Mouse (Mus musculus): ENCODE measurements at regions not wholly inside any gene's neighbourhood (a gene's known extent, or its start where the extent isn't known, plus 50 kb on each side); places are given as distances from the start of the nearest gene placed in this dataset.

DNA sequence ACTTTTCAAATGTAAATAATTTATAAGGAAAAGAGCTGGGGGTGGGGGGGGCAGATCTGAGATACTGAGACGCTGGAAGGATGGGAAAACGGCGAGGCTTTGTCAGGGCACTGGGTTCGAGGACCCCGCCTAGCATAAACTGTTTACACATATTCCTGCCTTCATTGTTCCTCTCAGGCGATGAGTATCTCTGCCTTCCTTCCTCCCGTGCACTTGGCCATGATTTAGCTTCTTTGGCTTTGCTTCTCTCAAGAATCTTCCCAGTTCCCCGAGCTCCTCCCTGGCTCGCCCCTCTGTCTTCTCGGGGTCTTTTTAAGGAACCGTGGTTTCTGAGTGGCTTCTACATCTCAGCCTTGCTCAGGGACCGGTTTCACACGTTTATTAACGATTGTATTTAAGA, 127.3 kb upstream of the Zeb2 start:
- DNase-seq (ENCODE audit: low spot score in 2 of 2) = no peak

DNA sequence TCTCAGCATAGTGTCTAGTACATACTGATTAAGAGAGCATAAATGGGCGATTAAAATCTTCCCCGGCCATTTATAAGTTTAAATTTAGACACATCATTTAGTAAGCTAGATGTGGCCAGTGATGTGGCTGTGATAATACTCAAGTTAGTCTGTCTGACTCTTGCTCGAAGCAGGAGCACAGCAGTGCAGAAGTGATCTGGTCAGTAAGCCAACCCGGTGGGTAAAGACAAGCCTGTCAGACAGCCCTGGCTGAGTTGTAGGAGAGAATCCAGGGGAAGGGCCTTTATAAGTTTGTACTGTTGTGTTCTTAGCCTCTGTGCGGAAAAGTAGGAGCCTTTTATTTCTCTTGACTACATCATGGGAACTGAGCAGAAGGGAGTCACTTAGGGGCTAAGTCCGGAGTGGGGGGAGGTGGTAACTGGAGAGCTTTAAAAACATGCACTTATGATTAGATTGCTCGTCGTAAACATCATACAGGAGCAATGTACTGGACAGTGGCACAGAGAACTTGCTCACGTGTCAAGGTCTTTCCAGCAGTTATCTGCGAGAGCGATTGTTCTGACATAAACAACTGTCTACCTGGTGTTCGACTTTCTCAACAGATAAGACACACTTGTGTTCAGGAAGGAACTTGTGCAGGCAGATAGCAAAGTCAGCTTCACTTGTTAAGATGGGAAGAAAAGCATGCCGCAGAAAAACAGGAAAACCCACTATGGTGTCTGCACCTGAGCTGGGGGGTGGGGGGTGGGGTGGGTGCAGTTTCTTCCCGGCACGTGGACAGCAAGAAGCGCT, 122.5 kb upstream of the Zeb2 start:
- no peak for DNase-seq (ENCODE audit: low spot score in 2 of 2)

DNA sequence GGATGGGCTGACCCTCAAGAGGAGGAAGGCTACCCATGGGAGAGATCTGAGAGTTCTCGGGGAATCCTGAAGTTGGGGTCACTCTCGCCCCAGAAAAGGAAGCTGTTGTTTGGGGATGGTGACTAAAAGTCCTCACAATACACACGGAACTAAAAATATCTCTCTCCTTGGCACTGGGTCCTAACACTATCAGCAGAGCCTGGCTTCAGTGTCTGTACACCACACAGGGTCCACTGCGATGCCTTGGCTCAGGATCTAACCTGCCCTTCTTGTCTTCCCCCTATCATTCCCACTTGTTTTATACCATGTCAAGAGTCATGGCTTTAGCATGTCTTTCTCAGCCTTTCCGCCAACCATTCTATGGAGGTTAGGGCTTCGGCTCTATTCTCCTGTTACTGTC, 121.8 kb upstream of the Zeb2 start:
- no peak for DNase-seq (ENCODE audit: low spot score in 2 of 2)

DNA sequence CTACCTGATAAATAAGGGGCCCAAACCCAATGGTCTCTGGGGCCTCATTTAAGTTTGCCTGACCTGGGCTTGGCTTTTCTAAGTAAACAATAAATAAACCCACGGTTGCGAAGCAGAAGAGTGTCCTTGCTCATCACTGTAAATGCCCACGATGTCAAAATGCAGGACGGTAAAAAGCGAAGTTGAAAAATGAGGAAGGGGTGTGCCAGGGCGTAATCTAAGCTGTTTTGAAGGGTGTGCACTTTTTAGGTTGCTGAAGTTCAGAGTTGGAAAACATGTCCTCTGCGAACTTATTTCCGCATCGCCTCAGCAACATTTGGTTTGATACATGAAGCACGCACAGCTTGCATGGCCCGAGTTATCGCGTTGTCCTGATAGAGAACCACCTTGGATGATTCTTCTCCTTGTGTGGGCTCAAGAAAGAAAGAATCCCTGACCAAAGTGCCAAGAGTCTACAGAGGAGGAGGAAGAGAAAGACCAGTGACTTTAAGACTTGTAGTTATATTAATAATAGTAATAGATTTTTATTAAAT, 119.0 kb upstream of the Zeb2 start:
- DNase-seq (ENCODE audit: low spot score in 2 of 2) = no peak

DNA sequence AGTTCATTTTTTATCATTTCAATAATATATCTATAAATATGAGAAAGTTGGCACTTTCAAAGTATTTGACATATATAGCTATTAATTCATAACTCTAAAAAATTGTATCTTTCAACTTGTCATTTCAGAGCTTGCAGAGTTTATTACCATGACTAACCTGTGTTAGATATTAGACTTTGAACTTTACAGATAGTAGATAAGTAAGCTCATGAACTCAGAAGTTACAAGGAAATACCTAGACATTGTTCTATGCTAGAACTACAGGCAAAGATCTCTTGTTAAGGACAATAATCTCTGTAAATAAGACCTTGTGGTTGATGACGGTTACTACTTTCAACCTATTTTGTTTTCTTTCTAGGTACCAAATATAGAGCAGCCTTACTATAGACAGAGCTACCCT, 117.0 kb upstream of the Zeb2 start:
- DNase-seq (ENCODE audit: low spot score in 2 of 2) = no peak

DNA sequence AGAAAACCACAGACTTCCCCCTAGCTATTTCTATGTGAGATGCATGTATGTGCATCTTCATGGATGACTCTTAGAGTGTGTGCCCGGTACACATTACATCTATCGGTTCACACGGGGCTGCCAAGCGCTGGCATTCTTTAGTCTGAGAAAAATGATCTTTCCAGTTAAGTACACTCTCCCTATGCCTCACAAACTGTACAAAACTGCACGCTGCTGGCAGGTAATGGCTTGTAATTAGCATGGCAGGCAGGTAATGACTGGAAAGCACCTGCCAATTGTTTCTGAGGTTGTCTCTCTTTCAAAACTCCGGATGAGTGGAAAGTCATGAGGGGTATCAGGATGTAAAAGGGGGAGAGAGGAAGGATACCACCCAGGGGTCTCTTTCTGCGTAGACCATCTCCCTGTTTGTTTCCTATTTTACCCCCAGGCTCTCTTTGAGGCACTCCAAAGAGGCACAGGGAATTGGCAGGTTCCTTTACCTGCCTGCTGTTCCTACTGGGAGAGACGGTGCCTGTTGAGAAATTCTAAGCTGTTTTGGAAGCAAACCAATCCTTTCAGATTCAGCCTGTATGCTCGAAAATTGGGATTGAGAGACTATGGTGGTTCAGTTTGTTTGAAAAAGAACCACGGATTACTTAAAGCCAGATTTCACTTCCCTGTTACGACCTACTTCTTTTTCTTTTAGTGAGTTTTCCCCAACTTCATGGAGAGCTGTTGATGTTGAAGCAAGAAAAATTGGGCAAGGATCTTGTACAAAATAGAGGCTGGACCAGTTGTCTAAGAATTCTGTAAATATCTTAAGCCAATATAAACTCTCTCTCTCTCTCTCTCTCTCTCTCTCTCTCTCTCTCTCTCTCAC, 113.4 kb upstream of the Zeb2 start:
- no peak for DNase-seq (ENCODE audit: low spot score in 2 of 2)

DNA sequence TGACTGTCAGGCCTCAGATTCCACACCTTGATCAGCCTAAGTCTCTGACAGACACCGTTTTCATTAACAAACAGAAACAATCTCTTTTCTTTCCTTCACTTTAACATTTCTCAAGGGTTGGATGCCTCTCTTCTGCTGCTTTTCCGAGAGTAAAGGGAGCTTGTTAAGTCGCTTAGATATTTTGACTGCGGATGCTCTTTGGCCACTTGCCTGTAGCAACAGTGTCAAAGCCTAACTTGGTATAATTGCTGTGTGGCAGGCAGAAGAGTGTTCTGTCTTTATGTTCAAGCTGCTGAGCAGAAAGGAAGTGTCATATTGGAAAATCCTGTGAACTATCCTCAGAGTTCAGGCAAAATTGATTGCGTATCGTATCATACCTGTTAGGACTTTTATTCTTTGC, 112.3 kb upstream of the Zeb2 start:
- no peak for DNase-seq (ENCODE audit: low spot score in 2 of 2)

DNA sequence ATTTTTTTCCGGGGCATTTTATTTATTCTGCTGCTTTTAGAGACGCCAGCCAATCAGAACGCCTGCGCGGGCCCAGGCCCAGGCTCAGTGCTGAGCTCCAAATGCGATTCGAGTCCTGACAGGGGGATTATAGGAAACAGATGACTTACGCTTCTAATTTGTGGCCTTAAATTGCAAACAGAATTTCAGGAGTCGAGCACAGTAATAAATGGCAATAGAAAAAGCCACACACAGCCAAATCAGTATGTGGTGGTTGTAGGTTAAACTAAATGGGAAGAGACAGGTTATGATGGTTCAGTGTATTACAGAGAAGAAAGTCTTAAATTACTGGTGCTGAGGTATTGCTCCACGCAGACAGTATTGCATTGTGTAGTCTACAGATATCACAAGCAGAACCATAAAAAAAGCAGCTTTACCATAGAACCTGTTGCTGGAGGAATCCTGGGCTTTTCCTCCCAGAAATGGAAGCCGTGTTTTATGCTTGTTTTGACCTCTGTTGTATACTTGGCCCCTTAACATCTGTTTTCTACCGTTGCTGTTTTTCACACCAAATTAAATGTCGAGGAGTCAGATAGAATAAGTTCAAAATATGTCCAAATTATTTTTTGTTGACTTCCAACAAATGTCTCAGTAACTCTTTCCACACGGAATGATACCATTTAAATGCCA, 110.2 kb upstream of the Zeb2 start:
- DNase-seq (ENCODE audit: low spot score in 2 of 2) = no peak

DNA sequence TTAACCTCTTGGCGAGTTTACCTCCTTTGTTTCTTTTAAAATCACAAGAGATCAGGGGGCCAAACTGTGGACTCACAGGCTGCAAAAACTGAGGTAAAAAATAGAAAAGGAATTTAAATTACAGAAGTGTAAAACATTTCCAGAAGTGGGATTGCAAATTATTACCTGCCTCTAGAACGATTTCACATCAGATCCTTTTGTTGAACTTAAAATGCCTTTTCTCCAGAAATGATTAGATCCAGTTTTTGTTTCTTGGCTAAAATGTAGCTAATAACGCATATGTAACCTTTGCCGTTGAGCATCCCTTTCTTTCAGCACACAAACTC, 108.8 kb upstream of the Zeb2 start:
- DNase-seq (ENCODE audit: low spot score in 2 of 2) = no peak

DNA sequence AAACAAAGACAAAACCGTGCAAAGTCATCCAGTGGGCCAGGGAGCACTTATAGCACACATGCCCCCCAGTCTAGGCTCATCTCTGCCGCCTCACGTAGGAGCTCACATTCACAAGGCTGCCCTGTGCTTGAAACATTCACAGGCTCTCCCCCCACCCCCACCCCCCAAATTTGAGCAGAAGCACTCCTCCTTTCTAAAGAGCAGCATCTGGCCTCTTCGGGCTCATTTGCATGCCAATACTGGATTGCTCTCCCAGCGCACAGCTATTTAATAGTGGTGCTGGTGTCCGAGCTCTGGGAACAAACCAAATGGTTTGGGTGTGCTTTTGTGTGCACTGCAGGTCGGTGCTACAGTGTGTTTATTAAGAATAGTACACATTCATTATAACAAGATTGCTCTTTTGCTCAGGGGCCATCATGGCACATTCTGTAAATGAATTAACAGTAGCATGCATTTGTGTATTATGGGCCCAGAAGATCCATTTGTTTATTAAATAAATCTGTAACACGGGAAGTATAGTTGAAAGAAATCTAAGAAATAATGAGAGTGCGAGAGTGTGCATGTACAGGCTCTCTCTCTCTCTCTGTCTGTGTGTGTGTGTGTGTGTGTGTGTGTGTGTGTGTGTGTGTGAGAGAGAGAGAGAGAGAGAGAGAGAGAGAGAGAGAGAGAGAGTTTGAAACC, 108.3 kb upstream of the Zeb2 start:
- DNase-seq (ENCODE audit: low spot score in 2 of 2) = no peak

DNA sequence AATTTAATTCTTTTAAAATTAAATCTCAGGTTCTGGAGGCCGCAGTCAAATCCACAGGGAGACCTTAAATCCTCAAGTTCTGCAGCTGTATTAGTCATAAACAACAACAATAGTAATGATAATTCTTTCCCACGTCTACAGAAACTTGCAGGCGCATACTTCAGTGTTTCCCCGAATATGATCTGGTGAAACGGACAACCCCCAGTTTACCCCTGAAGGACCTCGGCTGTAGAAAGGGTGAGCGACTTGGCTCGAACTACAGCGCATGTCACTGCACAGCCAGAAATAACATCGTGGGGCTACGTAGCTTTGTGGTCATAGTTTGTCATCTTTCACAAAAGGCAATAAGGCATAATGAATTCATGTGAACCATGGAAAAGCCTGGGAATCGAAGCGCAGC, 105.0 kb upstream of the Zeb2 start:
- no peak for DNase-seq (ENCODE audit: low spot score in 2 of 2)

DNA sequence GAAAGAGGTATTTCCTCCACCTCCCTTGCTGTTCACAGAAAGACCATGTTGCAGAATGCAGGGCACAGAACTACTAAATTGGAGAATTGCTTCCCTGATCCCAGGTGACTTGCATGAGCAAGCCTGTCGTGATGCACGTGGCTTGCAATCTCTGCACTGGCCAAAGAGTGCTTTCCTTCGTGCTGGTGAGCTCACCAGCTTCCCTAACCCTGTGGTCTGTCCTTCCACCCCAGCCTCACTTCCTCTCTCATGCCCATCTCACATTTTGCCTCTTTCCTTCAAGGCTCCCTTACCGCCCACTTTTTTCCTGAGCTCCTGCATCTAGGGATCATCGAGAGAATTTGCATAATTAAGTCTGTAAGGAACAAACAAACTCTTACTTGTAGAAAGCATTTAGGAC, 102.7 kb upstream of the Zeb2 start:
- no peak for DNase-seq (ENCODE audit: low spot score in 2 of 2)

DNA sequence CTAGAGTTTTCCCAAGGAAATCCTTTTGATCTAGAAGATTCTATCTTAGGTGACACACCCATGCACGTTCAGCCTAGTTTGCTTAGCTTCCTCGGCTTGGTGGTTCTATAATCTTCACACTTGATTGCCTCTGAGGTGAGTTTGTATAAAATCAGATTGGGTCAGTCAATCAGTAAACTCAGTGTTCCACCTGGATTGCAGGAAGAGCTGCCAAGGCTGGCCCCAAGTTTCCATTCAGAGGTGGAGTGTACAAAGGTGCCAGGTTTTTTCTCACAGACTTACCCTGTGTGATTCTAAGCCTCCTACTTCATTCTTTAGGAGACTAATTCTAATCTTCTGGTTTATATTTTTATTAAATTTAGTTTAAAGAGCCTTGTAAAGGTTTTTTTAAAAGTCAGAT, 95.6 kb upstream of the Zeb2 start:
- DNase-seq (ENCODE audit: low spot score in 2 of 2) = no peak

DNA sequence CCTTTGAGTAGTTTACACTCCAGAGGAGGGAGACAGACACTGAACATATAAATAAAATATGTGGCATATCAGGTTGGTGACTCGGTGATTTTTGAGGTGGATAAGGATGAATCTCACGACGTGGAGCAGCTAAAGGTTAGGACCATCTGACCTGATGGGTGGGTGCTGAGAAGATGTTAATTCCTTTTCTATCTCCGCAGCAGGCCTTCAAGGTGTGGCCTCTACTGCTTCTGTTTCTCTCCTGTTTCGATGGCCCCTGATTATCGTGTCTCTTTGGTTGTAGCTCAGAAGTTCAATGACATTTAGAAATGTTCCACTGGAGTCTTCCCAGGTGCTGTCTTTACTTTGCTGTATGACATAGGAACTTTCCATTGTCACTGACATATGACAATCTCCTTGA, 91.3 kb upstream of the Zeb2 start:
- DNase-seq (ENCODE audit: low spot score in 2 of 2) = no peak

DNA sequence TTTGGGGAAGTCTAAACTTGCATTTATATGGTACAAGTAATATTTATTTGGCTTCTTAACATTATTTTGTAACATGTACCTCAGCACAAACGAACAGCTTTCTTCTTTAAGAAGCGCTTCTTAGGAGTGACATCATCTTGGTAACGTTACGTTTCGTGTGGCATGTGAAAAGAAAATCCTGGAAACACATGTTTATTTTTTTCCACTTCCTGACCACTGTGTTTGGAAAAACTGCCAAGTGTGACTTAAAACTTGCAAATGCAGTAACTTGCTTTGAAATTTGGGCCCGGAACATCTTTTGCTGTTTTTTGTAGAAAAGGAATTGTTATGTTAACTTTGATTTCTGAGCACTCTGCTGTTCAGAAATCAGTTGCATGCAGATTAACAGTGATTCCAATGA, 88.6 kb upstream of the Zeb2 start:
- no peak for DNase-seq (ENCODE audit: low spot score in 2 of 2)

DNA sequence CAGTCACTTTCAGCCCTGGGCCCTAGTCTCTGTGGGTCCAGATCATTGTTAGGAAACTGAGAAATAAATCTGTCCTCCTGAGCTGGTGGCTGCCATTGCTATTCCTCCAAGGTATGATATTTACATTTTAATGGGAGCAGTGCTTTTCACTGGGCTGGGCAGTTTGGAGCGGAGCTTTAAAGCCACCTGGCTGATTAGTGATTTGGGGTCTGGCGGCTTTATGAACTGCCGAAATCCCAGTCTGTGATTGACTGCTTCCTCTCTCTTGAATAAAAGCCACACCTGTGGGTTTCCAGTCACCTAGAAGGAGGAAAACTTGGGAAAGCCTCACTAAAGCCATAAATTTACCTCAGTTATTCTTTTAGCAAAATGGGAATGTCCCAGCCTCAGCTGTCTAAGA, 88.0 kb upstream of the Zeb2 start:
- no peak for DNase-seq (ENCODE audit: low spot score in 2 of 2)

DNA sequence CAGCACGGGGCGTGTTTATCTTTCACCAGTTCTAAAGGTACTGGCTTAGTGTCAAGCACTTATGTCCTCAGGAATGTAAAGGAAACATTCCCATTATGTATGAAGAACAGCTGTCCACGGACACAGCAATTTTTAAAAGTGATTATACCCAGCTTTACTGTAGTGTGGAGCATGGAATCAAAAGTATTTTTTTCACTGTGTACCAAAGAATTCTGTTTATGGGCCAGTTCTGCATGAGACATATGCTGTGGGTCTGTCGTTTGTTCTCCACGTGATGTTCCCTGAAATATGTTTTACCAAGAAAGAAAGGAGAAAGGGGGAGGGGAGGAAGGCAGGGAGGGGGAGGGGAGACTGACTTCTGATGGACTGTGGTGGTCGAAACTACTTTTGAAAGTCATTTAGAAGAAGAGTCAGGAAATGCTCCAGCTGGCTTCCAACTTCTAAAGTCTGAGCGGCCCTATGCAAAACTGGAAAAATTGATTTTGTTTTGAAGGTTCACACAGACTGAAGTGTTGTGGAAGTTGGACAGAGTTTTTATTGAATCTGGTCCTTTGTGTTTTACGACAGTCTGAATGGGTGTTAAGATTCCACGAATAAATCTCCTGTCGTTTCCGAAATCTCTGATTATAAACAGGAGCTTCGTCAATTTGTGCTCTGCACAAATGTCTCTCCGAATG, 80.9 kb upstream of the Zeb2 start:
- DNase-seq (ENCODE audit: low spot score in 2 of 2) = no peak

DNA sequence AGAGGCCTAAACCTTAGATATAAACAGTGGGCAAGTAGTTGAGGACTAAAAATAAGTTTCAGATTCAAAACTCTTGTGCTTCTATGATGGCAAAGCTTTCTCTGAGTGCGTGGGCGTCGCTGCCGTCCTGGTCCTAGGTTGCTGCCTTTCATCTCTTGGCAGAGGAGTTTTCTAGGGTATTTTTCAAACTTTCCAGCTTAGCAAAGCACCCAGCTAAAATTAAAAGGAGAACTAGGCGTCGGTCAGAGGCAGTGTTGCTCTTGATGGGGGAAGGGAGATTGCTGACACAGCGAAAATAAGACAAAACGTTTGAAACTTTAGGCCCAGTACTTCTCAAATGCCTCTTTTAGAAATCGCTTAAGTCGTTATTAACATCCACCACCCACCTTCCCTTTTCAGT, 80.1 kb upstream of the Zeb2 start:
- DNase-seq (ENCODE audit: low spot score in 2 of 2) = no peak

DNA sequence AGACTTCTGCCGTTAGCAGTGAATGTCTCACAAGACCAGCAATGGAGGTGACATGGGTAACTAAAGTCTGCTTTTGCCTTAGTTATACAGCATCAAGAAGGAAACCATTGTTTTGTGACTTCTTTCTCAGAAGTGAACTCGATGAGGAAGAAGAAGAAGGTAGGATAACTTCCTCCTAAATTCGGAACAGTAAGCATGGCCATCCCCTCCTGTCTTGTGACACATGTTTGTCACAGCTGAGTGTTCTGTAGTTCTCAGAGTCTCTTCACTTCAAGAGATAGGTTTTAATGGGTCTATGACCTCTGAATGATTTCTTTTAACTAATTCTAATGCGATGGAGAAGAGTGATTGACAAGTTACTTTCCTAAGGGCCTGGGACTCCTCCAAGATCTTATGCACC, 79.3 kb upstream of the Zeb2 start:
- DNase-seq (ENCODE audit: low spot score in 2 of 2) = no peak

DNA sequence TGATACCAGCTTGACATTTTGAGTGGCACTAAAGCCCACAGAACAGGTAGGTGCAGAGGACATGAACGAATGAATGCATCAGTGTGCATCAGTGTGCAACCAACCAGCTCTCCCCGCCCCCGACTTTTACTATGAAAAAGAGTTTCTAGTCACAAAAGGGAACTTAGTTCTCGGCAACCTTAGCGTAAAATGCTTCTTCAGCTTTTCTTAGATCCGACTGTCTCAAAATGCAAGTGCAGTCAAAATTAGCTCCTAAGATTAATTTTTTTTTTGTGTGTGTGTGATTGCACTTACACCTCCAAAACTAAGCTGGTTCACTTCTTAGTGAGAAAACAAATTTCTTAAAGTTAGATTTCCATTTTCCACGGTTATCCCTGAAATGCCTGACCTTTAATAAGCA, 77.1 kb upstream of the Zeb2 start:
- DNase-seq (ENCODE audit: low spot score in 2 of 2) = no peak

DNA sequence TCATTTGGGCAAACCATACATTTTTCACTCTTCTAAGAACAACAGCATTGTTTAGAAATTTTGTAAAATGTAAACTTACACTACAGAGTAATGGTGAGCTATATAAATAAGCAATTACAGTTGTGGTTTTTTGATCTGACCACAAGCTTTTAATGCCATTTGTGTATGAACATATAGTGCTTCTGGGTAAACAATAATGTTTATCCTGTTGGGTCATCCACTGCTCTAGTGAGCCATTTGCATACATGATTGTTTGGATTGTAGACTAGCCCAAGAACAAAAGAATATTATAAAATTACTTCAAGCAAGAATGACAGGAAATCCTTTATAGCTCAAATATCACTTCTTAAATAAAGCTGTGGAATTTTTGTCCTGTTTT, 68.4 kb upstream of the Zeb2 start:
- no peak for DNase-seq (ENCODE audit: low spot score in 2 of 2)
